Mouse (Mus musculus): ENCODE measurements around the gene Dync1li1.

GRCm38 (mm10) chr9:114649371-114649770 is 39.2 kb upstream of the Dync1li1 start:
- TF ChIP-seq CTCF (IDR thresholded peaks at IDR 0.05), result no peak
- no peak for TF ChIP-seq EP300 (IDR thresholded peaks at IDR 0.05)
